Mouse (Mus musculus) layer of hippocampus, adult 18-20 months (tissue): ENCODE data around the gene Selenoi. TPM values are rescaled to one million over a fixed set of nuclear protein-coding genes. Genes with fewer than 3 reads are reported as not detected.
A peak's percentile ranks its signal among the peaks of the same experiment; 100 is the strongest.
"Not testable (repeated sequence)": the region's sequence is repeated elsewhere in the genome, so short reads cannot be mapped to it uniquely, and the experiment has no call there.

Experiments
- DNase-seq, 2 experiments: peaks; one replicate each; pipeline ENCODE4 v3.0.0; 2022; ENCODE audit warnings: low spot score in 2 of 2
- long read RNA-seq: library from polyadenylated mRNA; stranded (forward); transcript quantifications from one replicate; pipeline ENCODE4 v2.0.0, GENCODE M21; 2021
- total RNA-seq, 2 experiments: library from RNA; stranded (reverse); gene quantifications; 2 replicates each; pipeline ENCODE4 v1.2.3; 2021

Gene Selenoi
- 10 to 100 TPM; 33.5 to 41.2 TPM for total RNA-seq
- long read RNA-seq, full-length matches to known transcripts: 8 of 15 reads
- long read RNA-seq, partial matches to known transcripts: 2 of 15 reads
- long read RNA-seq, other reads (novel, unspliced or antisense): 5 of 15 reads

- peak; percentile 99 for DNase-seq
These were observed at the start of gene Selenoi for GRCm38 (mm10) chr5:30232271-30232971. Selenoi (plus strand) TSS chr5:30232581.

GRCm38 (mm10) chr5:30187687-30188485 lies 44.5 kb upstream of the Selenoi start:
- DNase-seq: no peak

DNA sequence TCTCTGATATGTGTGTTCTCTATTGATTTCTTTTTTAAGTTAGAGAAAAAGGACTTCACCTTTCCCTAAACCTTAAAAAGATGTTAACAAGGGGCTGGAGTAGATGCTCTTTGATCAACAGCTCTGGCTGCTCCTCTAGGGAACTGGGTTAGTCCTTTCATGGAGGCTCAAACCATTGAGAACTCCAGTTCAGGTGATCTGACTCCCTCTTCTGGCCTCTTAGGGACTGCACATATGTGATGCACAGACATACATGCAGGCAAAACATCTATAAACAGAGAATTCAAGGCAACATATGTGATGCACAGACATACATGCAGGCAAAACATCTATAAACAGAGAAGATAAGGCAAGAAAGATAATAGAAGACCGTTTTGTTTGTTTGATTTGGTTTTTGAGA lies 39.9 kb upstream of the Selenoi start:
- DNase-seq: no peak

DNA sequence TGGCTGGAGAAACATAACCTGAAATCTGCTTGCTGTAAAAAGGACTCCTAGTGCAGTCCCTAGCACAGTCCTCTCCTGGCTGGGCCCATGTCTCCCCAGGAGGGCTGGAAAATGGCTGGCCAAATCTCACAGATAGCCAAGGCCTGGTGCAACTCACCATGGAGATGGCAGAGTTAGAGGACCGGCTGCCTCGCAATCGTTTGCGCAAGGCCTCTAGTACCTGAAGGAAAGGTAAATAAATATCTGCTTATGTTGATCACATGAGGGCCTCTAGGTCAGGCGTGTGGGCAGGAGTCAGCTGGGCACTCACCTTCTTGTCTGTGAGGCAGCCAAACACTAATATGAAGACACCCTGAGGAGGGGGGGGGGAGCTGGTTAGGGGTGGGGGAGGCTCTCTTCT lies 37.0 kb upstream of the Selenoi start:
- DNase-seq: no peak

DNA sequence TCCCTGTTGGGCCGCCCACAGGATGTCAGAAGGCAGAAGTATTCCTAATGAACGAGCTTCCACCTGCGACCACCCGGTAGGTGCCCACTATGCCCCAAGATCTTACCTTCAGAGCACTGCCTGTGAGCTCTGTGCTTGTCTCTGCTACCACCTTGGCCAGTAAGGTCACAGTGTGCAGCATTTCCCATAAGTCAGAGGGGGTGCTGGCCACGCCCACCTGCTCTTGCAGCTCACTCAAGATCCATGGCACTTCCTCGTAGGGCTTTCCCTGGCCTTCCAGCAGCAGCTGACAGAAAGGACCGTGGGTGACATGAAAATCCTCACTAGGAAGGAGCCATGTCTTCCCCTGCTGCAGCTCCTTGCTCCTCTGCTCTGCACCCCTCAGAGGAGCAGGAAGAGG lies 34.1 kb upstream of the Selenoi start:
- DNase-seq: no peak

GRCm38 (mm10) chr5:30201521-30201920 lies 30.9 kb upstream of the Selenoi start:
- DNase-seq: peak in 1 of 2 experiments; percentile 68

DNA sequence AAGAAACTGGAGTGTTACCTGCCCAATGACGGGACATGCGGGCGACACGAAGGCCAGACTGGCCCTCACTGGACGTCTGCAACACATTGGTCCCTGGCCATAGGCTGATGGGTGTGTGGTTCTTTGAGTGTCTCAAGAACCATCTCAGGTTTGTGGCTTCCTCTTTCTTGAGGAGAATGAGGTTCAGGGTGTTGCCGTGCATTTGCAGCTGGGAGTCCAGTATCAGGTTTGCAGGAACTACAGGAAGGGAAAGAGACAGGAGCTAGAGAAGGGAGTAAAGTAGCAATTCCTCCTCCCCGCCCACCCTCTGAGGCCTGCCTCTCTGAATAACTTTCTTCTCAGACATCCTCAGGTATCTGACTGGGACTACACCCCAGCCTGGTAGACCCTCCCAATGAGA lies 30.2 kb upstream of the Selenoi start:
- DNase-seq: no peak

- DNase-seq: no peak
These were observed 29.0 kb upstream of the Selenoi start for GRCm38 (mm10) chr5:30203216-30203885.

- no peak for DNase-seq
These were observed 27.9 kb upstream of the Selenoi start for GRCm38 (mm10) chr5:30204441-30204840.

- no peak for DNase-seq
These were observed 27.3 kb upstream of the Selenoi start for GRCm38 (mm10) chr5:30205034-30205433.

DNA sequence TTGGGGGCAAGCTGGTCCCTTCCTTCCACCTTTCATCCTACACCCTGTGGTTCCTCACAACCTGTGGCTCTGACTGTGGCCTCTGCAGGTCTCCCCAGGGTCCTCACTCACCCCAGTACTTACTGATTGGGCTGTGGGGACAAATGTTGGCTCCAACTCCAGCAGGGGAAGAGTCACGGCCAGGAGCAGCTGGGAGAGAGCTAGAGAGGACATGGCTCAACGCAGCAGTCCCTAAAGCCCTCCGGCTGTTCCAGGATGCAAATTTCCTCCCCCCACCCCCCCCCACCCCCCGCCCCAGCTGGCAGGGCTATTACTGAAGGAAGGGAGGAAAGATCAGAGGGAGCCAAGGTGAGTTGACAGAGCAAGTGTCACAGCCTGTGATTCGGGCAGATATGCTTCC lies 26.9 kb upstream of the Selenoi start, which contains the start of gene Adgrf3:
Adgrf3 (minus strand) TSS at position 230 of the 400 bp plus-strand sequence.
- no peak for DNase-seq

DNA sequence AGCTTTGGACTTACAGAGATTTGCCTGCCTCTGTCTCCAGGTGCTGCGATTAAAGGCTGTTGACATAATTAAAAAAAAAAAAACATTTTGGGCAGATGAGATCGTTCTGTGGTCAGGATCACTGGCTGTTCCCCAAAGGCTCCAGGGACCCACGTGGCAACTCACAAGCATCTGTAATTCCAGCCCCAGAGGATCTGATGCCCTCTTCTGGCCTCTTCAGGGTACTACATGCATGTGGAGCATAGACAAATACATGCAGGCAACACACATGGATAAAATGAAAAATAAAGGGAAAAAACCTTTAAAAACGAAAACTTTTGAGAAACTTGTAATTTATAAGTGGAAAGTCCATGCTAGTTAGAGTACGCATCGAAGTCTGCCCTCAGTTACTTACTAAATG lies 25.1 kb upstream of the Selenoi start:
- DNase-seq: no peak

- not testable (repeated sequence) for DNase-seq
These were observed 21.6 kb upstream of the Selenoi start for GRCm38 (mm10) chr5:30210758-30211157.

GRCm38 (mm10) chr5:30214889-30215288 lies 17.5 kb upstream of the Selenoi start:
- peak; percentile 37 to 84 for DNase-seq

GRCm38 (mm10) chr5:30215970-30216369 lies 16.4 kb upstream of the Selenoi start:
- no peak for DNase-seq

DNA sequence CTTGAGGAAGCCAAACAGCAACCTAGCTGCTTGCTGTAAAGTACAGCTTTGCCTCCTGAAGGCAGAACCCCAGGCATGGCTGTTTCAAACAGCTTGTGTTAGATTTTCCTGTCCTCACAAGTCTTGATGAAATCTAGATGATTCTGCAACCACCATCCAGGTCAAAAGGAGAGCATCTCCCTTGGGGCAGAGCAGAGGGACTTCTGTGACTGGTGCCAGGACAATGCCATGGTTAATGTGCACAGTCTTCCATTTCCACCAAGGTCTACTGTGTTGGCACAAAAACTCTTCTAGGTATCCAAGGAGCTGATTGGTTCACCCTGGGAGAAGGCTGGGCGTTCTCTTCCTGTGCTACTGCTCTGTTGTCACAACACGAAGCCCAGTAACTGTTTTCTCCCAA lies 12.7 kb upstream of the Selenoi start:
- DNase-seq: no peak

GRCm38 (mm10) chr5:30220666-30221065 lies 11.7 kb upstream of the Selenoi start:
- no peak for DNase-seq

- DNase-seq: no peak
These were observed 9.7 kb upstream of the Selenoi start for GRCm38 (mm10) chr5:30222681-30223080.

GRCm38 (mm10) chr5:30230901-30231300 lies 1.5 kb upstream of the Selenoi start:
- DNase-seq: peak in 1 of 2 experiments; percentile 37

DNA sequence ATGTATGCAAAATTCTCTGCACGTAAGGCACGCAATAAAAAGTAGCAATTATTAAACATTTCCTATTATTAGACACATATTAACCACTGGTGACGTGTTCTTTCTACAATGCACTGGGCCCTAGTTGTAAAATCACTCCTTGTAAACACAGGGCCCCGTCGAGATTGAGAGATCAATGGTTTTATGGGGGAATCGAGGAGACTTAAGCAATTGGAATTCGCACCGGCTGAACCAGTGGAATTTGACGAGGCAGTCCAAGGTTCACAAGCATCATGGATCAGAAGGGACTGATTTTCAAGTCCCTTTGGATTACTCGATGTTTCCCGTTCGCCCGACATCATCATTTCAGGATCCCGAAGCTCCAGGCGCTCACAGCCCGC lies 500 bp upstream of the Selenoi start:
- DNase-seq: no peak

DNA sequence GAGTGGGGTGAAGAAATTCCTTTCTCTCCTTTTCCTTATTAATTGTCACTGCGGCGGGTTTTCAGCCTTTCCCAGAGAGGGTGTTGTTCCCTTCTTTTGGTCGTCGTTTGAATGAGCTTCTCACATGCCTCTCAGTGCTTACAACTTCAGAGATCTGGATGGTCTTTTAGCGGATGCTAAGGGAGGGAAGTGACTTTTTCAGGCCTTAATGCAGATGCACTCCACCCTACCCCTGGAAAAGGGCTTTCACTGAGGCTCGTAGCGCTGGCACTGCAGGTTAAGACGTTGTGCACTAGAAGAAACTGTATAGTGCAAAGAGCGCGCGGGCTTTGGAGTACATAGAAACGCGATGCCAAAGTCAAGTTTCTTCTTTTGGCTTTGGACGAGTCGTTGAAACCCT lies 661 bp downstream of the Selenoi start:
- DNase-seq: peak in 1 of 2 experiments; percentile 33

GRCm38 (mm10) chr5:30233979-30234378 lies 1.6 kb downstream of the Selenoi start:
- no peak for DNase-seq
